Mouse (Mus musculus) gastrocnemius, postnatal 25 days (tissue): ENCODE results near the gene Thap3. TPM values are rescaled to one million over a fixed set of nuclear protein-coding genes. Genes with fewer than 3 reads are reported as not detected.

ENCODE experiments used
- total RNA-seq, 2 experiments: library from RNA; stranded (reverse); gene quantifications; 1 replicate in 1 of 2; 2 replicates in 1 of 2; pipeline ENCODE4 v1.2.3; 2021

Thap3 gene
- total RNA-seq, 2 experiments from 2014 or later = 27.5 to 29.3 TPM

Other genes with a start within 250 kb of the Thap3 start
- gene Camta1, start 127.1 kb downstream of the Thap3 start, total RNA-seq = 100 to 1,000 TPM in 1 of 2 experiments, 10 to 100 TPM in 1; 91.0 to 104 TPM
- gene Dnajc11, start 55.3 kb downstream of the Thap3 start, total RNA-seq = 10 to 100 TPM; 59.3 to 68.8 TPM
- gene Phf13, start 7.3 kb upstream of the Thap3 start, total RNA-seq = 1 to 10 TPM; 2.8 to 3.4 TPM
- 10 to 100 TPM; 56.9 to 66.5 TPM for gene Klhl21, start 19.8 kb upstream of the Thap3 start, total RNA-seq
- gene Zbtb48, start 38.7 kb upstream of the Thap3 start, total RNA-seq = 1 to 10 TPM; 2.5 TPM
- under 1 TPM; 0.84 to 0.86 TPM for gene Tas1r1, start 49.6 kb upstream of the Thap3 start, total RNA-seq
- 1 to 10 TPM; 9.6 TPM for gene Nol9, start 50.3 kb upstream of the Thap3 start, total RNA-seq
- 1 to 10 TPM; 5.0 to 6.5 TPM for gene Plekhg5, start 83.5 kb upstream of the Thap3 start, total RNA-seq
- 1 to 10 TPM; 1.2 TPM for gene Tnfrsf25, start 126.9 kb upstream of the Thap3 start, total RNA-seq
- under 1 TPM; 0.23 to 0.38 TPM for gene Espn, start 163.4 kb upstream of the Thap3 start, total RNA-seq
- gene Hes2, start 169.9 kb upstream of the Thap3 start, total RNA-seq = not detected
- 10 to 100 TPM; 15.4 to 19.1 TPM for gene Acot7, start 189.1 kb upstream of the Thap3 start, total RNA-seq